11 mouse cellular contexts compared by ENCODE assay signal in the genomic region with DNA sequence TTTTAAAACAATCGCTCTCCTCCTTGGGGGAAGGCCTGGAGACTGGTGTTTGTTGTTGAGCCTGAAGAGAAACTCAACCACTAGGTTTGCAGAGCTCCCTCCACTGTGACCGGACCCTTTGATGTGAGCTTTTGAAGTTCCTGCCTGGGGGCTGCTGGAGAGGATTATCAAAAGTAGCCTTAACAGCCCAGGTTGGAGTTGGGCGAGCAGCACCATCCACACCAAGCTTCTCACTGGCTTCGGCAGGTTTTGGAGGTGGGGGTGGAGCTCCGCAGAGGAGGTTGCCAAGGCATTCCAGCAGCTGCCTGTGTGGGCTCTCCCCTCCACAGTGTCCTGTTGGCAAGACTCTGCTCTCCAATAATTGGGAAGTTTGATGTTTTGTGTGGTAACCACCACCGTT.
DNase-seq lines count a peak whose midpoint lies in the region; ATAC-seq lines count a peak whose summit lies in the region.
"Had no signal": no experiment of that assay in that cellular context is flagged by ENCODE, and none has a peak within 500 bp of the region (broad histone marks: within the 10 kb centered on the region; RNA-seq: fewer than 3 reads in every experiment).

No protein-coding gene starts in this region.

- H3K36me3 ChIP-seq in limb, embryonic 11.5 days (ENCODE audit: control insufficient read depth, insufficient read depth, low read length): no peaks in the 10 kb centered on the region
- H3K36me3 ChIP-seq: G1E had no signal

- H3K4me3 ChIP-seq in limb, embryonic 11.5 days (ENCODE audit: low read depth, low read length): no peak overlapping the region

- peak; percentile 48; the same call in 1 of the 2 replicates for ATAC-seq in limb, embryonic 11.5 days (ENCODE audit: insufficient number of reproducible peaks, low FRiP score, low TSS enrichment, low read depth)

- H3K27ac ChIP-seq in limb, embryonic 11.5 days (replicated peaks; ENCODE audit: low read depth, low read length): peak overlapping the region; percentile 80

- H3K27me3 ChIP-seq in limb, embryonic 11.5 days (ENCODE audit: control insufficient read depth, insufficient read depth, low read length): no peaks in the 10 kb centered on the region

- no peak overlapping the region for H3K9ac ChIP-seq in limb, embryonic 11.5 days (ENCODE audit: low read length)

- H3K4me1 ChIP-seq in limb, embryonic 11.5 days (ENCODE audit: control insufficient read depth, insufficient read depth, low read length): peaks cover 5% of the 10 kb centered on the region; the same call in 1 of the 2 replicates

- DNase-seq in left cerebral cortex, postnatal 4 days: peak; percentile 5
- DNase-seq in left cerebral cortex, postnatal 36 days (ENCODE audit: low spot score in 2 of 2): no peak
- DNase-seq in NIH3T3 (ENCODE audit: low read depth): peak; percentile 48
- peak; percentile 41 for DNase-seq in brain, adult 2 months (ENCODE audit: low read depth, low spot score)
- peak; percentile 70 for DNase-seq in limb, embryonic 11.5 days (ENCODE audit: low spot score)
- DNase-seq in thymus, postnatal 10 days (ENCODE audit: low spot score in 2 of 2): no peak
- no peak for DNase-seq in cerebellum, adult 11 months
- DNase-seq: cerebellum, adult 9-11 months; kidney, adult 11 months; thymus, postnatal 36 days had no signal

- WGBS in limb, embryonic 11.5 days: 11% methylated on average over 6 of the region's 6 CpGs

- intact Hi-C loops in left cerebral cortex, postnatal 4 days (cut with DNase I): no loop called here
- intact Hi-C loops in left cerebral cortex, postnatal 36 days (cut with DNase I): no loop called here

- H3K4me2 ChIP-seq in limb, embryonic 11.5 days (ENCODE audit: low read depth, severe bottlenecking): no peak overlapping the region

- H3K9me3 ChIP-seq in limb, embryonic 11.5 days (ENCODE audit: control insufficient read depth, low read length): no peaks in the 10 kb centered on the region

Comparison
In these comparisons a context has a peak if more than half of its experiments do, and no peak if none do; other contexts are left out.
1. DNase-seq: peak in left cerebral cortex, postnatal 4 days (single experiment), NIH3T3 (single experiment), brain, adult 2 months (single experiment) and limb, embryonic 11.5 days (single experiment); none in left cerebral cortex, postnatal 36 days (0 of 2), thymus, postnatal 10 days (0 of 2) and cerebellum, adult 11 months (single experiment).